Mouse (Mus musculus) ES-Bruce4 (cell line): ENCODE measurements around the gene Nccrp1. TPM values are rescaled to one million over a fixed set of nuclear protein-coding genes. Genes with fewer than 3 reads are reported as not detected.

Experiments
- H3K27ac ChIP-seq: 2 replicates; pipeline ENCODE4 v1.5.1; 2012; ENCODE audit warnings: low read length, inconsistent platforms; ENCODE audit not compliant: insufficient read depth
- H3K27me3 ChIP-seq: 2 replicates; pipeline ENCODE4 v1.6.1; 2012; ENCODE audit warnings: mild to moderate bottlenecking, low read length, inconsistent platforms; ENCODE audit not compliant: control insufficient read depth, poor library complexity, insufficient read depth, severe bottlenecking
- H3K36me3 ChIP-seq: 2 replicates; pipeline ENCODE4 v1.6.1; 2012; ENCODE audit warnings: inconsistent platforms, mild to moderate bottlenecking, low read length, moderate library complexity; ENCODE audit not compliant: control insufficient read depth, poor library complexity, insufficient read depth, severe bottlenecking
- H3K4me1 ChIP-seq: one replicate; pipeline ENCODE4 v1.8.1; 2011; ENCODE audit warnings: low read length; ENCODE audit not compliant: control insufficient read depth, insufficient read depth
- H3K4me3 ChIP-seq: 2 replicates; pipeline ENCODE4 v1.5.1; 2011; ENCODE audit warnings: low read depth, mild to moderate bottlenecking, low read length
- H3K9ac ChIP-seq: 2 replicates; pipeline ENCODE4 v1.6.1; 2012; ENCODE audit warnings: low read depth, mild to moderate bottlenecking, inconsistent platforms; ENCODE audit not compliant: poor library complexity, severe bottlenecking
- H3K9me3 ChIP-seq: replicated peaks from 2 replicates; pipeline ENCODE4 v1.6.1; 2012; ENCODE audit warnings: mild to moderate bottlenecking, low read length, inconsistent platforms; ENCODE audit not compliant: control insufficient read depth, poor library complexity, insufficient read depth, severe bottlenecking
- CTCF ChIP-seq: IDR thresholded peaks from one replicate; pipeline ENCODE4 v1.8.1; 2011; ENCODE audit warnings: low read depth, low read length
- EP300 ChIP-seq: IDR thresholded peaks from 2 replicates; pipeline ENCODE4 v1.6.1; 2011; ENCODE audit warnings: low read depth, low read length; ENCODE audit not compliant: insufficient read depth
- POLR2A ChIP-seq: IDR thresholded peaks from one replicate; pipeline ENCODE4 v1.8.1; 2011; ENCODE audit warnings: low read length; ENCODE audit not compliant: insufficient read depth
- polyA plus RNA-seq: library from polyadenylated mRNA; stranded (reverse); fragments of >200 nt; gene quantifications from 2 replicates; pipeline ENCODE4 v1.2.4, GENCODE M21; 2011; ENCODE audit warnings: low read depth; ENCODE audit not compliant: missing spikeins, insufficient read depth, insufficient read length

Gene Nccrp1
- polyA plus RNA-seq, 1 experiment, result 6.4 TPM

DNA sequence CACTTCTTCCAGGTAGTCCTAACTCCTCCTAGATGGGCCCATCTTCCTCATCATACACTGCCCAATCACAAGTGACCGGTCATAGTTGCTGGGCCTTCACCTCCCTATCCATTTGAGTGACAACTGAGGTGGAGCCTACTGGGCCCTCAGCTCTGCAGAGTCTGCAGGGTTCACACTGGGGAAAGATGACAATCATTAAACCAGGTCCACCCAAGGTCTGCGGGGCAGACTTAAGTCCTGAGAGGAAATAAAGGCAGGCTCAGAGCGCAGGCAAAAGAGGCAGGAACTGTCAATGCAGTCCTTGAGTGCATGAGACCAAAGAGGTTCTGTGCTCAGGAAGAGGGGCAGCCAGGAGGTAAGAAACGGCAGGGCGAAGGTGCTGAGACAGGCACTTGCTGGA is 25.6 kb upstream of the Nccrp1 start:
- TF ChIP-seq EP300 (no peak), CTCF (no peak), POLR2A (no peak)
- peaks cover 12% of the 10 kb centered on the region for H3K4me1 ChIP-seq
- no peaks in the 10 kb centered on the region for H3K27me3 ChIP-seq
- H3K36me3 ChIP-seq, result peaks cover 6% of the 10 kb centered on the region
- H3K27ac ChIP-seq, result no peak overlapping the region
- H3K9ac ChIP-seq, result no peak overlapping the region
- H3K9me3 ChIP-seq, result no peaks in the 10 kb centered on the region
- H3K4me3 ChIP-seq, result no peak overlapping the region

DNA sequence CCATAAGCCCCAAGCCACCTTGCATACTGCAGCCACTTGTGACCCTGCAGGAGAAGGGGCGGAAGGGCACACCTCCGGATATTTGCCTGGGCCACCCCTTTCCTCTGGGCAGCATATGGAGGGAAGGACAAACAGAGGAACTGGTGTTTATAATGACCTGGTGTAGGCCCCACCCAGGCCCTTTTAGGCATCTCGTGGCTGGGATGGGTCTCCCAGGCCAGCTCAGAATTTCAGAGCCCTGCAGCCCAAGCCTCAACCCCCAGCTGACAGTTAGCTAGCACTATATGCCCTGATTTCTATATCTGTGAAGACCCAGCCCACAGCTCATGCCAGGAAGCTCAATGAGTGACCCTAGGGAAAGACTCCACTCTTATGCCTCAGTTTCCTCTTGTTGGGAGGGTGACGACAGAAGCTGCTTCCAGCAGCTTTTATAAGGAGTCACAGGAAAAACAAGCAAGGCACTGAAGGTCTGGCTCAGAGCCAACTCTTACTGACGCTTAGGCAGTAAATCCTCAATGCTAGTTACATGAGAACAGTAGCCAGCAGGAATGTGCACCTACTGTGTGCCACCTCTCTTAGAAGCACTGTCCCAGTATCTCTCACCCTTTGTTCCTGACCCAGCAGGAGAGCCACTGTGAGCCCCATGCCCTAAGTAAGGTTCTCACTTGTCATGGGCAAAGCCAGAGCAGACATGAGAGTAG is 24.1 kb upstream of the Nccrp1 start:
- Histone ChIP-seq H3K36me3 (peaks cover 21% of the 10 kb centered on the region), H3K4me1 (peaks cover 3% of the 10 kb centered on the region), H3K27me3 (no peaks in the 10 kb centered on the region), H3K27ac (no peak overlapping the region), H3K9me3 (no peaks in the 10 kb centered on the region), H3K4me3 (no peak overlapping the region), H3K9ac (no peak overlapping the region)
- TF ChIP-seq POLR2A (no peak), EP300 (0 out of 2 replicates have a peak, but pooled peaks have one; percentile 27), CTCF (no peak)

DNA sequence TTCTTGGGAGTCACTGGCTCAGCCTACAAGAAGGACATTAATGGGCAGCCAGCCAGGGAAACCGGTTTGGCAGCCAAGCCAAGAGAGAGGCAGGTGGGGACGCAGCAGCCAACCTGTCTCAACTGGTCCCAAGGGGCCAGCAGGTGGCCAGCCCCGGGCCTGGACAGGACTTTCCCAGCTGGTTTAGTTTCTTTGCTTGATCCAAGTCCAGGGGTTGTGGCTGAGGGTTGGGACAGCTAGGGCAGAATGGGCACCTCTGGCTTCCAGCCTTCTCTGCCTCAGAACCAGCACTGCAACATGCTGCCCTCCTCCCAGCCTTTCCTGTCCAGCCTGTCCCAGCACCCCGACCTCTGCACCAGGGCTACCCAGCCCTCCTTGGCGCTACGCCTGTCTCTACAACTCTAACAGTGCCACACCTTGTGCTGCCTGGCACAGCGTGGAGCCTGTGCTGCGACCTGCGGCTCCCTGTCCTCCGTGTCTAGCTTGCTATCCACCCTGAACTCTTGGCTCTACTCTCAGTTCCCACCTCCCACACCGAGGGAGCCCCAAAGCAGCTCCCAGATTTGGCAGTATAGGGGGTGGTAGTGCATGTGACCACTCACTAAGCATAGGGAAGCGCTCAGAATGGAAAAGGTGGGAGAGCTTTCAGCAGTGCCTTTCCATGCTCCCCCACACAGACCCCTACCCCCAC is 23.4 kb upstream of the Nccrp1 start:
- H3K4me1 ChIP-seq, result peaks cover 2% of the 10 kb centered on the region
- H3K4me3 ChIP-seq, result no peak overlapping the region
- peaks cover 23% of the 10 kb centered on the region for H3K36me3 ChIP-seq
- no peak overlapping the region for H3K27ac ChIP-seq
- H3K27me3 ChIP-seq, result no peaks in the 10 kb centered on the region
- H3K9ac ChIP-seq, result no peak overlapping the region
- no peaks in the 10 kb centered on the region for H3K9me3 ChIP-seq
- TF ChIP-seq CTCF (no peak), POLR2A (no peak), EP300 (no peak)

DNA sequence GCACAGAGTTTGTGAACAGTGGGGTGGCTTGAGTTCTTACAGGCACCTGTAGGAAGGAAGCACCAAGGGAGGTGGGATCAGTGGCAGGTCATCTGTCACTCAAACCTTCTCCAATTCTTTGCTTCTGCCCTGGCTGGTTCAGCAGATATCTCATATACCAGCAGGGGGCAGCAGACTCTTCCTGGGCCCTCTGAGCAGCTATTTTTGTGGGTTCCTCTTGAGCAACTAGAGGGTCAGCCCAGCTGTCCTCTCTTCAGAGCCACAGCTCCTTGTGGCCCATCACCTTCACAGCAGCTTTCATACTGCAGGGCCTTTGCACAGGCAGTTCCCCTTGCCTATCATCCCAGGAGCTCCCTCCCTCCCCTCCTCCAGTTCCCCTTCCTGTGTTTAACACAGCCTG is 21.2 kb upstream of the Nccrp1 start:
- H3K36me3 ChIP-seq, result peaks cover 37% of the 10 kb centered on the region
- H3K27me3 ChIP-seq, result no peaks in the 10 kb centered on the region

DNA sequence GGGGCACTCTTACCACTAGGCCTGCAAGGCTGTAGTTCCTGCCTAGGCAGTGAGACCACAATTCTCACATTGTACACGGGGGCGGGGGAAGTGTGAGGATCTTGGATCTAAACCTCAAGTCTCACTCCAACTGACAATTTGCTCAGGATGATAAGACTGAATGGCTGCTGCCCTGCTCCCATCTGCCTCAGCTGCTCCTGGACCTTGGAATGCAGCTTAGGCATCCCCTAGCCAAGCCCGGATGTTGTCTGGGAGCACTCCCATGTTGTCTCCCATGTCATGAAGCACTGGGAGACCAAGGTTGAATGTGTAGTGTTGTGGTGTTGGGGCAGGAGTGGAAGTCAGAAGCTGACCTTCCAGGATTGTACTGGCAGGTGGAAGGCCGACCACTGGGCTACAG is 20.5 kb upstream of the Nccrp1 start:
- no peak for TF ChIP-seq EP300
- TF ChIP-seq CTCF, result no peak
- no peak for TF ChIP-seq POLR2A
- Histone ChIP-seq H3K9ac (no peak overlapping the region), H3K27me3 (no peaks in the 10 kb centered on the region), H3K4me3 (no peak overlapping the region), H3K4me1 (peaks cover 2% of the 10 kb centered on the region), H3K36me3 (peaks cover 37% of the 10 kb centered on the region), H3K9me3 (no peaks in the 10 kb centered on the region), H3K27ac (no peak overlapping the region)

More for the DNA sequence above, 21.2 kb upstream of the Nccrp1 start:
- Histone ChIP-seq H3K27ac (no peak overlapping the region), H3K9me3 (no peaks in the 10 kb centered on the region), H3K4me3 (no peak overlapping the region), H3K9ac (no peak overlapping the region), H3K4me1 (peaks cover 2% of the 10 kb centered on the region)
- TF ChIP-seq EP300, result no peak
- TF ChIP-seq CTCF, result peak; percentile 76
- TF ChIP-seq POLR2A, result no peak

DNA sequence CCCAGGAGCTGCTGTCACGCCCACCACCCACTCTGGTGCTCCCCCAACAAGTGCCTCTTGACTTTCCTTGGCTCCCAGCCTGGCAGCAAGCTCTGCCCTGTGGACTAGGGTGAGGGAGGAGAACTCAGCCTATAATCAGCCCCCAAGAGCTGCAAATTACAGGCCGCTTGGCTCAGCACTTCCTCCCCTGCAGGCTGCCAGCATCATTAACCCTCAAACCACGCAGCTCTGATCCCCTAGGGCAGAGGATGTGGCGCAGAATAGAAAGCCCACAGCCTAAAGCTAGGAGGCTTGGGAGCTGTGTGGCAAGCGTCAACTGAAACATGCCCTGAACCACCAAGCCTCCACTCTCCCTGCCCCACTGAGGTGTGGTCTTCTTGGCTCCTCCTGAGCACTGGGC is 18.4 kb upstream of the Nccrp1 start:
- Histone ChIP-seq H3K4me1 (no peaks in the 10 kb centered on the region), H3K36me3 (peaks cover 37% of the 10 kb centered on the region), H3K4me3 (no peak overlapping the region), H3K27me3 (no peaks in the 10 kb centered on the region), H3K27ac (no peak overlapping the region), H3K9ac (no peak overlapping the region), H3K9me3 (no peaks in the 10 kb centered on the region)
- TF ChIP-seq EP300 (no peak), CTCF (no peak), POLR2A (no peak)
